Mouse (Mus musculus): Measurements from ENCODE around the gene Gm45021. TPM values are rescaled to one million over a fixed set of nuclear protein-coding genes. Genes with fewer than 3 reads are reported as not detected.

The Gm45021 gene
- total and polyA plus RNA-seq, 3 experiments = not detected

DNA sequence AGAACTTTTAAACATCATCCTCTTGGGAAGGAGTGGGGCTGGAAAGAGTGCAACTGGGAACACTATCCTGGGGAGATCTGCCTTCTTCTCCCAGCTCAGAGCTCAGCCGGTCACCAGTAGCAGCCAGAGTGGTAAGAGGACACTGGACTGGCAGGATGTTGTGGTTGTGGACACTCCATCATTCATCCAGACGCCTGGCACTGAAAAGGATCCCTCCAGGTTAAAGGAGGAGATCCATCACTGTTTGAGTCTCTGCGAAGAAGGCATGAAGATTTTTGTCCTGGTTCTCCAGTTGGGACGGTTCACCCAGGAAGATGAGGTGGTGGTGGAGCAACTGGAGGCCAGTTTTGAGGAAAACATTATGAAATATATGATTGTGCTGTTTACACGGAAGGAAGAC, 69.3 kb downstream of the Gm45021 start:
- Histone ChIP-seq H3K27ac (ENCODE audit: insufficient read depth, low read depth) (no peak overlapping the region), H3K4me1 (ENCODE audit: control insufficient read depth in 1 of 2, insufficient read depth in 2 of 2) (peaks cover 0 to 3% of the 10 kb centered on the region in 2 experiments; a peak in 1 of 4 replicates), H3K27me3 (replicated peaks) (no peaks in the 10 kb centered on the region), H3K4me2 (ENCODE audit: insufficient read depth, low read depth, poor library complexity, severe bottlenecking) (no peak overlapping the region), H3K9ac (ENCODE audit: insufficient read depth, low read depth) (no peak overlapping the region), H3K9me3 (replicated peaks; ENCODE audit: low read length) (no peaks in the 10 kb centered on the region), H3K79me2 (replicated peaks; ENCODE audit: control insufficient read depth, extremely low read depth, insufficient read depth, poor library complexity, severe bottlenecking) (0 out of 2 replicates have a peak, but pooled peaks cover 7% of the 10 kb centered on the region), H3K4me3 (replicated peaks in 1 of 3; ENCODE audit: low read depth in 2 of 3, low read length in 2 of 3, poor library complexity in 1 of 3) (no peak overlapping the region), H3K36me3 (replicated peaks in 1 of 2; ENCODE audit: control insufficient read depth in 1 of 2, insufficient read depth in 1 of 2, low read length in 1 of 2) (peaks cover 41 to 56% of the 10 kb centered on the region in 2 experiments)
- TF ChIP-seq MAFK (IDR thresholded peaks at IDR 0.05; ENCODE audit: insufficient replicate concordance, low read length) (no peak), POLR2AphosphoS2 (IDR thresholded peaks at IDR 0.05; ENCODE audit: low read depth, low read length) (no peak), E2F4 (IDR thresholded peaks at IDR 0.05; ENCODE audit: insufficient replicate concordance, low read depth, low read length) (no peak), ZKSCAN1 (IDR thresholded peaks at IDR 0.05; ENCODE audit: borderline replicate concordance, low read depth, low read length) (no peak), BHLHE40 (IDR thresholded peaks at IDR 0.05; ENCODE audit: low read depth, low read length) (no peak), EP300 (IDR thresholded peaks at IDR 0.05; ENCODE audit: low read length) (no peak), MEF2A (IDR thresholded peaks at IDR 0.05; ENCODE audit: borderline replicate concordance, low read depth, low read length) (no peak), JUND (conservative IDR thresholded peaks at IDR 0.05; ENCODE audit: low read depth, low read length) (no peak), POLR2A (IDR thresholded peaks at IDR 0.05; ENCODE audit: low read depth, low read length) (no peak), IRF4 (IDR thresholded peaks at IDR 0.05; ENCODE audit: low read depth, low read length) (no peak), MAX (IDR thresholded peaks at IDR 0.05; ENCODE audit: low read length) (no peak), MXI1 (IDR thresholded peaks at IDR 0.05; ENCODE audit: low read depth, low read length) (no peak)
- DNase-seq (ENCODE audit: extremely low read depth) = no peak
- dilution Hi-C loops (cut with MboI; ENCODE audit: extremely low pct_ligation_motif_present, extremely low pct_unique_long_range_greater_than_20kb, low sequenced_read_pairs) = no loop called here
- in situ Hi-C loops (cut with MboI; ENCODE audit: low pct_ligation_motif_present, low pct_unique_long_range_greater_than_20kb, low sequenced_read_pairs) = no loop called here

Other genes starting within 250 kb of the Gm45021 start
- 8.1 and 9.8 TPM in 2 replicates for gene Krba1, start 194.0 kb upstream of the Gm45021 start, total RNA-seq (2012; rRNA removed)
- gene Krba1, start 194.0 kb upstream of the Gm45021 start, total RNA-seq (2014; rRNA removed) = 2.9 and 3.2 TPM in 2 replicates
- 12.7 and 13.4 TPM in 2 replicates for gene Krba1, start 194.0 kb upstream of the Gm45021 start, polyA plus RNA-seq (2012; ENCODE audit: insufficient read length, low read depth)
- gene Zfp467, start 143.8 kb upstream of the Gm45021 start, total RNA-seq (2012; rRNA removed) = 1.6 and 2.1 TPM in 2 replicates
- gene Zfp467, start 143.8 kb upstream of the Gm45021 start, total RNA-seq (2014; rRNA removed) = 1.1 and 1.4 TPM in 2 replicates
- 4.7 and 5.9 TPM in 2 replicates for gene Zfp467, start 143.8 kb upstream of the Gm45021 start, polyA plus RNA-seq (2012; ENCODE audit: insufficient read length, low read depth)
- gene Sspo, start 141.4 kb upstream of the Gm45021 start, total RNA-seq (2012; rRNA removed) = 0.13 and 0.42 TPM in 2 replicates
- 0.08 and 0.11 TPM in 2 replicates for gene Sspo, start 141.4 kb upstream of the Gm45021 start, total RNA-seq (2014; rRNA removed)
- gene Sspo, start 141.4 kb upstream of the Gm45021 start, polyA plus RNA-seq (2012; ENCODE audit: insufficient read length, low read depth) = 0.17 and 0.18 TPM in 2 replicates
- not detected in 2 replicates for gene Atp6v0e2, start 52.0 kb upstream of the Gm45021 start, total RNA-seq (2012; rRNA removed)
- gene Atp6v0e2, start 52.0 kb upstream of the Gm45021 start, total RNA-seq (2014; rRNA removed) = not detected in 2 replicates
- not detected in 2 replicates for gene Atp6v0e2, start 52.0 kb upstream of the Gm45021 start, polyA plus RNA-seq (2012; ENCODE audit: insufficient read length, low read depth)
- 8.1 and 13.7 TPM in 2 replicates for gene Lrrc61, start 34.8 kb upstream of the Gm45021 start, total RNA-seq (2012; rRNA removed)
- 3.8 and 5.6 TPM in 2 replicates for gene Lrrc61, start 34.8 kb upstream of the Gm45021 start, total RNA-seq (2014; rRNA removed)
- 9.4 and 14.2 TPM in 2 replicates for gene Lrrc61, start 34.8 kb upstream of the Gm45021 start, polyA plus RNA-seq (2012; ENCODE audit: insufficient read length, low read depth)
- gene Rarres2, start 16.8 kb upstream of the Gm45021 start, total RNA-seq (2012; rRNA removed) = 0.46 and 0.72 TPM in 2 replicates
- not detected in 2 replicates for gene Rarres2, start 16.8 kb upstream of the Gm45021 start, total RNA-seq (2014; rRNA removed)
- gene Rarres2, start 16.8 kb upstream of the Gm45021 start, polyA plus RNA-seq (2012; ENCODE audit: insufficient read length, low read depth) = not detected in 2 replicates
- 23.6 and 28.0 TPM in 2 replicates for gene Repin1, start 4.3 kb downstream of the Gm45021 start, total RNA-seq (2012; rRNA removed)
- gene Repin1, start 4.3 kb downstream of the Gm45021 start, total RNA-seq (2014; rRNA removed) = 11.5 and 12.8 TPM in 2 replicates
- gene Repin1, start 4.3 kb downstream of the Gm45021 start, polyA plus RNA-seq (2012; ENCODE audit: insufficient read length, low read depth) = 9.7 and 10.7 TPM in 2 replicates
- gene Gm44965, start 4.3 kb downstream of the Gm45021 start, total RNA-seq (2012; rRNA removed) = not detected in 2 replicates
- gene Gm44965, start 4.3 kb downstream of the Gm45021 start, total RNA-seq (2014; rRNA removed) = not detected in 2 replicates
- gene Gm44965, start 4.3 kb downstream of the Gm45021 start, polyA plus RNA-seq (2012; ENCODE audit: insufficient read length, low read depth) = not detected in 2 replicates
- 4.7 and 6.5 TPM in 2 replicates for gene Zfp775, start 12.5 kb downstream of the Gm45021 start, total RNA-seq (2012; rRNA removed)
- gene Zfp775, start 12.5 kb downstream of the Gm45021 start, total RNA-seq (2014; rRNA removed) = 2.6 and 3.2 TPM in 2 replicates
- gene Zfp775, start 12.5 kb downstream of the Gm45021 start, polyA plus RNA-seq (2012; ENCODE audit: insufficient read length, low read depth) = 3.3 and 3.5 TPM in 2 replicates
- 3.5 and 5.3 TPM in 2 replicates for gene AI854703, start 37.2 kb downstream of the Gm45021 start, total RNA-seq (2012; rRNA removed)
- 2.1 TPM in 2 replicates for gene AI854703, start 37.2 kb downstream of the Gm45021 start, total RNA-seq (2014; rRNA removed)
- 3.1 and 4.8 TPM in 2 replicates for gene AI854703, start 37.2 kb downstream of the Gm45021 start, polyA plus RNA-seq (2012; ENCODE audit: insufficient read length, low read depth)
- 27.9 and 28.5 TPM in 2 replicates for gene Gimap8, start 57.6 kb downstream of the Gm45021 start, total RNA-seq (2012; rRNA removed)
- 27.5 and 36.8 TPM in 2 replicates for gene Gimap8, start 57.6 kb downstream of the Gm45021 start, total RNA-seq (2014; rRNA removed)
- gene Gimap8, start 57.6 kb downstream of the Gm45021 start, polyA plus RNA-seq (2012; ENCODE audit: insufficient read length, low read depth) = 21.6 and 22.1 TPM in 2 replicates
- 31.0 and 38.5 TPM in 2 replicates for gene Gimap9, start 86.5 kb downstream of the Gm45021 start, total RNA-seq (2012; rRNA removed)
- gene Gimap9, start 86.5 kb downstream of the Gm45021 start, total RNA-seq (2014; rRNA removed) = 75.1 and 83.9 TPM in 2 replicates
- gene Gimap9, start 86.5 kb downstream of the Gm45021 start, polyA plus RNA-seq (2012; ENCODE audit: insufficient read length, low read depth) = 43.4 and 46.1 TPM in 2 replicates
- gene Gimap4, start 94.9 kb downstream of the Gm45021 start, total RNA-seq (2012; rRNA removed) = 113 and 144 TPM in 2 replicates
- gene Gimap4, start 94.9 kb downstream of the Gm45021 start, total RNA-seq (2014; rRNA removed) = 264 and 316 TPM in 2 replicates
- gene Gimap4, start 94.9 kb downstream of the Gm45021 start, polyA plus RNA-seq (2012; ENCODE audit: insufficient read length, low read depth) = 203 and 274 TPM in 2 replicates
- gene Gimap6, start 118.6 kb downstream of the Gm45021 start, total RNA-seq (2012; rRNA removed) = 78.1 and 88.9 TPM in 2 replicates
- gene Gimap6, start 118.6 kb downstream of the Gm45021 start, total RNA-seq (2014; rRNA removed) = 128 and 158 TPM in 2 replicates
- gene Gimap6, start 118.6 kb downstream of the Gm45021 start, polyA plus RNA-seq (2012; ENCODE audit: insufficient read length, low read depth) = 87.9 and 97.2 TPM in 2 replicates
- gene Gm28053, start 129.0 kb downstream of the Gm45021 start, total RNA-seq (2012; rRNA removed) = 10.0 and 12.0 TPM in 2 replicates
- gene Gm28053, start 129.0 kb downstream of the Gm45021 start, total RNA-seq (2014; rRNA removed) = 8.0 and 8.8 TPM in 2 replicates
- 22.7 and 46.9 TPM in 2 replicates for gene Gm28053, start 129.0 kb downstream of the Gm45021 start, polyA plus RNA-seq (2012; ENCODE audit: insufficient read length, low read depth)
- 14.5 and 16.3 TPM in 2 replicates for gene Gimap7, start 129.0 kb downstream of the Gm45021 start, total RNA-seq (2012; rRNA removed)
- 4.2 and 4.3 TPM in 2 replicates for gene Gimap7, start 129.0 kb downstream of the Gm45021 start, total RNA-seq (2014; rRNA removed)
- 7.0 and 7.1 TPM in 2 replicates for gene Gimap7, start 129.0 kb downstream of the Gm45021 start, polyA plus RNA-seq (2012; ENCODE audit: insufficient read length, low read depth)
- 136 and 144 TPM in 2 replicates for gene Gimap1, start 149.4 kb downstream of the Gm45021 start, total RNA-seq (2012; rRNA removed)
- 54.5 and 57.4 TPM in 2 replicates for gene Gimap1, start 149.4 kb downstream of the Gm45021 start, total RNA-seq (2014; rRNA removed)
- 91.8 and 113 TPM in 2 replicates for gene Gimap1, start 149.4 kb downstream of the Gm45021 start, polyA plus RNA-seq (2012; ENCODE audit: insufficient read length, low read depth)
- 82.1 and 82.3 TPM in 2 replicates for gene Gimap5, start 156.6 kb downstream of the Gm45021 start, total RNA-seq (2012; rRNA removed)
- 74.6 and 77.6 TPM in 2 replicates for gene Gimap5, start 156.6 kb downstream of the Gm45021 start, total RNA-seq (2014; rRNA removed)
- 56.9 and 59.6 TPM in 2 replicates for gene Gimap5, start 156.6 kb downstream of the Gm45021 start, polyA plus RNA-seq (2012; ENCODE audit: insufficient read length, low read depth)
- 25.9 and 28.2 TPM in 2 replicates for gene Gimap3, start 181.2 kb downstream of the Gm45021 start, total RNA-seq (2012; rRNA removed)
- gene Gimap3, start 181.2 kb downstream of the Gm45021 start, total RNA-seq (2014; rRNA removed) = 10.8 and 11.6 TPM in 2 replicates
- 16.8 and 17.7 TPM in 2 replicates for gene Gimap3, start 181.2 kb downstream of the Gm45021 start, polyA plus RNA-seq (2012; ENCODE audit: insufficient read length, low read depth)